Mouse (Mus musculus) heart, embryonic 15.5 days (tissue): Measurements from ENCODE around the gene Neurl2. TPM values are rescaled to one million over a fixed set of nuclear protein-coding genes. Genes with fewer than 3 reads are reported as not detected.
"Not testable (repeated sequence)": the region's sequence is repeated elsewhere in the genome, so short reads cannot be mapped to it uniquely, and the experiment has no call there.

Experiments
- ATAC-seq: fragments of 200-750 bp; cut with Nextera tagmentation; replicated peaks from 2 replicates; pipeline ENCODE4 v1.8.0; 2017; ENCODE audit warnings: low read depth, moderate TSS enrichment; ENCODE audit not compliant: insufficient number of reproducible peaks, insufficient read depth, low FRiP score
- H3K27ac ChIP-seq: fragments of 300-500 bp; sonication (generic); 2 replicates; pipeline ENCODE4 v1.5.1; 2015; ENCODE audit warnings: mild to moderate bottlenecking, inconsistent platforms
- H3K27me3 ChIP-seq: fragments of 300-500 bp; sonication (generic); 2 replicates; pipeline ENCODE4 v1.6.1; 2015; ENCODE audit warnings: inconsistent platforms
- H3K36me3 ChIP-seq: fragments of 300-500 bp; sonication (generic); 2 replicates; pipeline ENCODE4 v1.6.1; 2015; ENCODE audit warnings: mild to moderate bottlenecking, inconsistent platforms
- H3K4me1 ChIP-seq: fragments of 300-500 bp; sonication (generic); replicated peaks from 2 replicates; pipeline ENCODE4 v1.6.1; 2015; ENCODE audit warnings: inconsistent platforms
- H3K4me2 ChIP-seq: fragments of 300-500 bp; sonication (generic); 2 replicates; pipeline ENCODE4 v1.6.1; 2015; ENCODE audit warnings: inconsistent platforms, mild to moderate bottlenecking, moderate library complexity
- H3K4me3 ChIP-seq: fragments of 300-500 bp; sonication (generic); 2 replicates; pipeline ENCODE4 v1.5.1; 2015; ENCODE audit warnings: mild to moderate bottlenecking, inconsistent platforms
- H3K9ac ChIP-seq: fragments of 300-500 bp; sonication (generic); 2 replicates; pipeline ENCODE4 v1.6.1; 2015; ENCODE audit warnings: mild to moderate bottlenecking, inconsistent platforms
- H3K9me3 ChIP-seq: fragments of 300-500 bp; sonication (generic); replicated peaks from 2 replicates; pipeline ENCODE4 v1.6.1; 2016; ENCODE audit warnings: inconsistent platforms
- WGBS: fragments of 180-500 bp; shearing (Covaris S2); methylation state at CpG from one replicate; pipeline ENCODE4 v1.1.7; 2015; ENCODE audit warnings: mixed read lengths; 5-methylcytosine and 5-hydroxymethylcytosine counted together
- polyA plus RNA-seq: library from polyadenylated mRNA; unstranded; fragments of >200 nt; fragmentation: Nextera tagmentation; extraction: Ambion mirVana; gene quantifications from 2 replicates; pipeline ENCODE4 v1.2.1, GENCODE M21; 2015

The Neurl2 gene
- 43.3 and 47.1 TPM in 2 replicates for polyA plus RNA-seq

DNA sequence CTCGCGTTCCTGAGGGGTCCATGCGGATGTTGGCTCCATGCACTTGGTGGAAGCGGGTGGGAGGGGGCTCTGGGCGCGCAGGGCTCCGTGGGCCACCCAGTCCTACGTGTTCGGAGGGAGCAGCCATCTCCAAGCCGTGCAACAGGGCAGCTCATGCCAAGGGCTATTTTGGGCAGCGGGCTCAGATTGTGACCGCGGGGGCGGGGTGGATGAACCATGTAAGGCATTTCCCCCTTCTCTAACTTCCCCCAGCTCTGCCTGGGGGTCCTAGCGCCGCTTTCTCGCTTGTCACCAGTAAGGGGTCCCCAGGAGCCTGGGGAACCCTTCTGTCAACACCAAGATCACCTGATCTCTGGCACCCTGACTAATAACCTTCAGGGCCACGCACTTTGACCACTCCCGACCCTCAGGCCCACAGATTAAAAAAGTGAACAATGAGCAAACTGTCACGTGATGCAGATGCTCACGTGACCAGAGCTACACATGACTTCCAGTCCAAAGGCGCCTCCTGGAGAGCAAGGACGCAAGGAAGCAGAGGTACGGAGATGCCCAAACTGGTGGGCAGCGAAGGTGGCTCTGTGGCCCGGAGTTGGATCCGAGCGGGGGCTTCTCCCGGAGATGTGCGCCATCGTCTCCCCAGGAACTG is at the start of gene Neurl2:
TSS of gene Neurl2 (minus strand) at position 143 of the 646 bp plus-strand sequence.
- peak; percentile 90 for ATAC-seq
- H3K4me2 ChIP-seq, result peak within 1 kb of the TSS; percentile 93
- H3K27me3 ChIP-seq, result no peaks in the 10 kb centered on the region
- no peaks in the 10 kb centered on the region for H3K9me3 ChIP-seq
- H3K4me1 ChIP-seq, result peaks cover 29% of the 10 kb centered on the region
- peak within 1 kb of the TSS; percentile 98 for H3K27ac ChIP-seq
- H3K36me3 ChIP-seq, result peaks cover 34% of the 10 kb centered on the region
- peak within 1 kb of the TSS; percentile 82 for H3K4me3 ChIP-seq
- H3K9ac ChIP-seq, result peak within 1 kb of the TSS; percentile 84
- under 1% methylated on average over 31 of the region's 31 CpGs for WGBS

DNA sequence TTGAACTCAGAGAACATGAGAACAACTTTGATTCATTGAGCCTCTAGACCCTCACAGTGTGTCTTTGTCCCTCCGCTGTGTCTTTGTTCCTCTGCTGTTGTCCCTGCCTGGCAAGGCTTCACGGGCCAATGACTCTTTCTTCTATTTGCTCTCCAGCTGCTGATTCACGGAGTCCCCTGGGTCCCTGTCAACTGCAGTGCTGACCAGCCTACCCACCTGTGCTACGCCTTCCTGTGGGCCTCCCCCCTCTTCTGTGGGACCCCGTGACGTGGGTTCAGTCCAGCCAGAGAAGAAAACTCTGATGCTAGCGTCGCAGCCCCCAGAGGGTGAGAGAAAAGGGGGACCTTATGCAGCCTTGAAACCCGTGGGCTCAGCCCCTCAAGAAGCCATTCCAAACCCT is 49.4 kb upstream of the Neurl2 start:
- peaks cover 36% of the 10 kb centered on the region for H3K36me3 ChIP-seq
- 85% methylated on average over 9 of the region's 9 CpGs for WGBS

DNA sequence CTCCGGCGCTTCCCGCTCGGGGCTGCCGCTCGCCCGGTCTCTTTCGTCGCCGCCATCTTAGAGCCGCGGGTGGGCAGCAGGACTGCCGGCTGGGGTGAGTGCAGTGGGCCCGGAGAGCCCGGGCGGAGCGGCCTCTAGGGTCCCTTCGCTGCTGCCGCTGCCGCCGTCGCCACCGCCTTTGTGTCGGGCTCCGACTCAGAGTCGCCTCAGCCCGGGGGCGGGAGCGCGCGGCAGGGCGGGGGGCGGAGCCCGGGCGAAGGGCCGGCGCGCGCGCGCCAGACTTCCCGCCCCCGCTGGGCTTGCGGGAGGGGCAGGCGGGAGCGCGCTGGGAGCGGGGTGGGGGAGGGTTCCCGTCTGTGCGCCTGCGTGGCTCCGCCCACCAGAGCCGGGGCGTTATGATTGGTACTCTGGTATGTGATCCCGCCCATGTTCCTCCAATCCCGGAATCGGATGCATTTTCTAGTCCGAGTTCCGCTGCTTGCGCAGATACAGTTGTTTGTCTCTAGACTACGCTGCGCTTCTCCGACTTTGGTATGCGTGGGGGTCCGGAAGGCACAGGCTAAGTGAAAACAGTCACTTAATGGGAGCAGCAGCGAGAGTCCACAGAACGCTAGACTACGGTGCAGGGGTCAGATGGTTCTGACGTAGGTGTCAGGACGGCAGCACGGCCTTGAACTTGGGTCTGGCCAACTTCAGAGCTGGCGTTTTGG is 46.5 kb upstream of the Neurl2 start:
- under 1% methylated on average over 64 of the region's 72 CpGs for WGBS
- Histone ChIP-seq H3K36me3 (peaks cover 12% of the 10 kb centered on the region), H3K4me2 (peak overlapping the region; percentile 81), H3K27me3 (no peaks in the 10 kb centered on the region), H3K4me3 (peak overlapping the region; percentile 96), H3K27ac (peak overlapping the region; percentile 100), H3K4me1 (peaks cover 30% of the 10 kb centered on the region), H3K9ac (peak overlapping the region; percentile 100), H3K9me3 (no peaks in the 10 kb centered on the region)
- ATAC-seq, result peak; percentile 87

More for the DNA sequence above, 49.4 kb upstream of the Neurl2 start:
- Histone ChIP-seq H3K27ac (no peak overlapping the region), H3K4me2 (no peak overlapping the region), H3K27me3 (no peaks in the 10 kb centered on the region), H3K9me3 (no peaks in the 10 kb centered on the region), H3K4me3 (no peak overlapping the region), H3K9ac (no peak overlapping the region), H3K4me1 (peaks cover 28% of the 10 kb centered on the region)
- no peak for ATAC-seq

DNA sequence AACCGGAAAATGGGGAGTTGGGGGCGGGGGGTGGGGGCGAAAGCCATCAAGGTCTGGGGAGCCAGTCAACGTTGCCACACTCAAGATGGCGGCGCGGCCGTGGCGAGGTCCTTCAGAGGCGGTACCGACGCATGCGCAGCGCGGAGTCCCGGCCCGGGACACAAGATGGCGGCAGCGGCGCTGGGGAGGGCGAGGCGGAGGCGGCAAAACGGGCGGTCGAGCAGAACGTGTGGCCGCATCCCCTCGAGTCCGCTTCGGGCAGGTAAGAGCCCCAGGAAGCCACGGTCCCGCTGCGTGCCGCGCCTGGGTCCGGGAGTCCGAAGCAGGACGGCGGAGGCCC is 45.9 kb upstream of the Neurl2 start, which contains the start of gene Pcif1:
TSS of gene Pcif1 (plus strand) at position 77 of the 340 bp plus-strand sequence.
- Histone ChIP-seq H3K4me1 (peaks cover 35% of the 10 kb centered on the region), H3K9me3 (no peaks in the 10 kb centered on the region), H3K4me2 (peak within 1 kb of the TSS; percentile 81), H3K36me3 (peaks cover 11% of the 10 kb centered on the region), H3K27me3 (no peaks in the 10 kb centered on the region), H3K4me3 (peak within 1 kb of the TSS; percentile 96), H3K27ac (peak within 1 kb of the TSS; percentile 100), H3K9ac (peak within 1 kb of the TSS; percentile 100)
- WGBS, result under 1% methylated on average over 39 of the region's 40 CpGs
- ATAC-seq, result peak; percentile 88

GRCm38 (mm10) chr2:164878509-164879227 is 45.4 kb upstream of the Neurl2 start:
- Histone ChIP-seq H3K36me3 (peaks cover 7% of the 10 kb centered on the region; the same call in 1 of the 2 replicates), H3K9ac (peak overlapping the region; percentile 100), H3K4me2 (peak overlapping the region; percentile 81), H3K27ac (peak overlapping the region; percentile 100), H3K4me3 (peak overlapping the region; percentile 96), H3K27me3 (no peaks in the 10 kb centered on the region), H3K9me3 (no peaks in the 10 kb centered on the region), H3K4me1 (peaks cover 40% of the 10 kb centered on the region)
- ATAC-seq, result peak; percentile 59
- 1% methylated on average over 28 of the region's 28 CpGs for WGBS

DNA sequence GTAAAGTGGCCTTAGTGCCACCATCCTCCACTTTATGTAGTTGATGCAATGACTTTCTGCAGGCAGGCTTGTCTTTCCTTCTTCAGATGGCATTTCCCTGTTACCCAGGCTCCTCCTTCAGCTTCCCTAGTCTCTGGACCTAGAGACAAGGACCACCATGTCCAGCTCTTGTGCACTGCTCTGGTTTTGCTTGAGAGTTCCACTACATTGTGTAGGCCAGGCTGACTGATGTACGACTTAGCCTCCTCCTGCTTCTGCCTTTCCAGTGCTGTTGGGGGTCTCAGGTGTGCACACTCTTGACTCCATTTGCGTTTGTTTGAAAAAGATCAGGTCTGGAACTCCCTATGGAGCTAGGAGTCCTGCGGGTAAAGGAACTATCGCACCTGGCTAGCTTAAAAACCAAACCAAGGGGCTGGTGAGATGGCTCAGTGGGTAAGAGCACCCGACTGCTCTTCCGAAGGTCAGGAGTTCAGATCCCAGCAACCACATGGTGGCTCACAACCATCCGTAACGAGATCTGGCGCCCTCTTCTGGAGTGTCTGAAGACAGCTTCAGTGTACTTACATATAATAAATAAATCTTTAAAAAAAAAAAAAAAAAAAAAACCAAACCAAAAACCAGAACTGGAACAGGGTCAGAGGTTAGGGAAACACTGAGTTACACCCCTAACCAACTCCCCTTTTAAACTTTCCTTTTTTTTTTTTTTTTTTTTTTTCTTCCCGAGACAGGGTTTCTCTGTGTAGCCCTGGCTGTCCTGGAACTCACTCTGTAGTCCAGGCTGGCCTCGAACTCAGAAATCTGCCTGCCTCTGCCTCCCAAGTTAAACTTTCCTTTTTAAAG is 44.3 kb upstream of the Neurl2 start:
- ATAC-seq, H3K36me3 ChIP-seq, H3K27me3 ChIP-seq, H3K9me3 ChIP-seq, H3K9ac ChIP-seq: not testable (repeated sequence)
- H3K4me3 ChIP-seq, result peak overlapping the region; percentile 96
- H3K27ac ChIP-seq, result peak overlapping the region; percentile 100
- H3K4me2 ChIP-seq, result peak overlapping the region; percentile 81
- peaks cover 40% of the 10 kb centered on the region for H3K4me1 ChIP-seq
- WGBS, result 71% methylated on average over 11 of the region's 11 CpGs

GRCm38 (mm10) chr2:164875648-164876047 is 42.4 kb upstream of the Neurl2 start:
- H3K9me3 ChIP-seq, H3K4me2 ChIP-seq, H3K27me3 ChIP-seq, ATAC-seq, H3K36me3 ChIP-seq, H3K27ac ChIP-seq, H3K4me3 ChIP-seq, H3K9ac ChIP-seq: not testable (repeated sequence)
- H3K4me1 ChIP-seq, result peaks cover 35% of the 10 kb centered on the region
- 42% methylated on average over 2 of the region's 2 CpGs for WGBS

- 0 out of 2 replicates have a peak, but pooled peaks cover 3% of the 10 kb centered on the region for H3K36me3 ChIP-seq
- no peak overlapping the region for H3K4me2 ChIP-seq
- ATAC-seq, result peak; percentile 25; the same call in 1 of the 2 replicates
- H3K27me3 ChIP-seq, result no peaks in the 10 kb centered on the region
- H3K4me1 ChIP-seq, result peaks cover 29% of the 10 kb centered on the region
- H3K9ac ChIP-seq, result peak overlapping the region; percentile 28; the same call in 1 of the 2 replicates
- H3K4me3 ChIP-seq, result no peak overlapping the region
- WGBS, result 9% methylated on average over 1 of the region's 1 CpGs
- no peaks in the 10 kb centered on the region for H3K9me3 ChIP-seq
- peak overlapping the region; percentile 87 for H3K27ac ChIP-seq
These were observed 41.0 kb upstream of the Neurl2 start for GRCm38 (mm10) chr2:164874239-164874769.

DNA sequence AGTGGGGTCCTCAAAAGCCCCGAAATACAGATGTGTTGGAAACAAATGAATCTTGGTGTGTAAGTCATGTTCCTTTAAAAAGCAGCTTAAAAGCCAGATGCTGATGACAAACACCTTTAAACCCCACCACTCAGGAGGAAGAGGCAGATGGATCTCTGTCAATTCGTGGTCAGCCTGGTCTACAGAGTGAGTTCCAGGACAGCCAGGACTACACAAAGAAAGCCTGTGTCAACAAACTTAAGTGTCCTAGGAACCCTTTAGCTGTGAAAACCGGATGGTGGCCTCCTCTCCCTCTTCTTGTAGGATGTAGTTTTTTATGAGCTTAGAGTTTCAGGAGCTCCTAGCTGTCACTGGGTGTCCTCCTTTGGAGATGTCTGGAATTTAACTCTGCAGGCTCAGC is 40.4 kb upstream of the Neurl2 start:
- no peak overlapping the region for H3K4me2 ChIP-seq
- no peaks in the 10 kb centered on the region for H3K27me3 ChIP-seq
- no peak overlapping the region for H3K4me3 ChIP-seq
- 51% methylated on average over 3 of the region's 3 CpGs for WGBS
- H3K27ac ChIP-seq, result peak overlapping the region; percentile 87
- H3K4me1 ChIP-seq, result peaks cover 29% of the 10 kb centered on the region
- no peaks in the 10 kb centered on the region for H3K9me3 ChIP-seq
- H3K36me3 ChIP-seq, result 0 out of 2 replicates have a peak, but pooled peaks cover 3% of the 10 kb centered on the region
- ATAC-seq, result no peak
- H3K9ac ChIP-seq, result no peak overlapping the region

GRCm38 (mm10) chr2:164871602-164872303 is 38.5 kb upstream of the Neurl2 start:
- Histone ChIP-seq H3K9me3 (no peaks in the 10 kb centered on the region), H3K27me3 (no peaks in the 10 kb centered on the region), H3K4me2 (no peak overlapping the region), H3K4me1 (peaks cover 25% of the 10 kb centered on the region), H3K36me3 (no peaks in the 10 kb centered on the region), H3K9ac (no peak overlapping the region), H3K4me3 (no peak overlapping the region), H3K27ac (no peak overlapping the region)
- 47% methylated on average over 6 of the region's 6 CpGs for WGBS
- no peak for ATAC-seq
